Mouse (Mus musculus) hindbrain, embryonic 14.5 days (tissue): ENCODE data around the gene Psmb6. TPM values are rescaled to one million over a fixed set of nuclear protein-coding genes. Genes with fewer than 3 reads are reported as not detected.

ENCODE experiments used
- ATAC-seq: fragments of 200-750 bp; cut with Nextera tagmentation; 2 replicates; pipeline ENCODE4 v1.8.0; 2017; ENCODE audit warnings: moderate number of reproducible peaks, mild to moderate bottlenecking, moderate TSS enrichment, moderate library complexity; ENCODE audit not compliant: low FRiP score
- DNase-seq: peaks from one replicate; pipeline ENCODE4 v3.0.0-alpha.2; 2015; ENCODE audit warnings: low spot score
- H3K27ac ChIP-seq: fragments of 300-500 bp; sonication (generic); 2 replicates; pipeline ENCODE4 v1.5.1; 2014; ENCODE audit warnings: mild to moderate bottlenecking, moderate library complexity
- H3K27me3 ChIP-seq: fragments of 300-500 bp; sonication (generic); 2 replicates; pipeline ENCODE4 v1.6.1; 2014; ENCODE audit warnings: mild to moderate bottlenecking, low read length, mixed read lengths; ENCODE audit not compliant: control insufficient read depth, insufficient read depth
- H3K36me3 ChIP-seq: fragments of 300-500 bp; sonication (generic); replicated peaks from 2 replicates; pipeline ENCODE4 v1.6.1; 2014; ENCODE audit not compliant: control insufficient read depth, insufficient read depth
- H3K4me1 ChIP-seq: fragments of 300-500 bp; sonication (generic); replicated peaks from 2 replicates; pipeline ENCODE4 v1.6.1; 2014; ENCODE audit warnings: antibody characterized with exemption, low read length, mixed read lengths; ENCODE audit not compliant: control insufficient read depth, insufficient read depth
- H3K4me2 ChIP-seq: fragments of 300-500 bp; sonication (generic); replicated peaks from 2 replicates; pipeline ENCODE4 v1.6.1; 2014; ENCODE audit warnings: mild to moderate bottlenecking, moderate library complexity
- H3K4me3 ChIP-seq: fragments of 300-500 bp; sonication (generic); replicated peaks from 2 replicates; pipeline ENCODE4 v1.5.1; 2014; ENCODE audit warnings: mild to moderate bottlenecking, low read length
- H3K9ac ChIP-seq: fragments of 300-500 bp; sonication (generic); 2 replicates; pipeline ENCODE4 v1.6.1; 2014
- H3K9me3 ChIP-seq: fragments of 300-500 bp; sonication (generic); 2 replicates; pipeline ENCODE4 v1.6.1; 2016; ENCODE audit warnings: low read length; ENCODE audit not compliant: control insufficient read depth
- WGBS: fragments of 180-500 bp; shearing (Covaris S2); extraction: QIAGEN DNeasy Blood & Tissue Kit; methylation state at CpG from one replicate; pipeline ENCODE4 v1.1.7; 2014; 5-methylcytosine and 5-hydroxymethylcytosine counted together
- polyA plus RNA-seq: library from polyadenylated mRNA; unstranded; fragments of >200 nt; fragmentation: Nextera tagmentation; extraction: Ambion mirVana; gene quantifications from 2 replicates; pipeline ENCODE4 v1.2.1, GENCODE M21; 2014

Gene Psmb6
- polyA plus RNA-seq = 747 and 789 TPM in 2 replicates

- Histone ChIP-seq H3K4me1 (peaks cover 7% of the 10 kb centered on the region), H3K36me3 (peaks cover 31% of the 10 kb centered on the region), H3K4me2 (peak within 1 kb of the TSS; percentile 85), H3K27me3 (no peaks in the 10 kb centered on the region), H3K4me3 (peak within 1 kb of the TSS; percentile 58), H3K9me3 (no peaks in the 10 kb centered on the region), H3K27ac (peak within 1 kb of the TSS; percentile 49), H3K9ac (peak within 1 kb of the TSS; percentile 68)
- ATAC-seq (peak; percentile 94), DNase-seq (peak; percentile 93)
- under 1% methylated on average over 25 of the region's 26 CpGs for WGBS
Measured at GRCm38 (mm10) chr11:70525184-70525678, at the start of gene Psmb6. Gene Psmb6, plus strand, starts transcription at chr11:70525367.

- no peaks in the 10 kb centered on the region for H3K9me3 ChIP-seq
- no peaks in the 10 kb centered on the region for H3K27me3 ChIP-seq
- H3K9ac ChIP-seq = no peak overlapping the region
- DNase-seq (no peak), ATAC-seq (no peak)
- WGBS = 57% methylated on average over 2 of the region's 2 CpGs
- no peaks in the 10 kb centered on the region for H3K36me3 ChIP-seq
- H3K27ac ChIP-seq = no peak overlapping the region
- no peak overlapping the region for H3K4me3 ChIP-seq
- H3K4me2 ChIP-seq = no peak overlapping the region
- H3K4me1 ChIP-seq = no peaks in the 10 kb centered on the region
Measured at GRCm38 (mm10) chr11:70485498-70485897, 39.7 kb upstream of the Psmb6 start.

- no peaks in the 10 kb centered on the region for H3K27me3 ChIP-seq
- no peak overlapping the region for H3K27ac ChIP-seq
- 0 out of 2 replicates have a peak, but pooled peaks cover 3% of the 10 kb centered on the region for H3K9me3 ChIP-seq
- H3K4me1 ChIP-seq = no peaks in the 10 kb centered on the region
- H3K4me3 ChIP-seq = no peak overlapping the region
- H3K9ac ChIP-seq = no peak overlapping the region
- no peaks in the 10 kb centered on the region for H3K36me3 ChIP-seq
- 44% methylated on average over 4 of the region's 4 CpGs for WGBS
- DNase-seq (no peak), ATAC-seq (no peak)
- H3K4me2 ChIP-seq = no peak overlapping the region
Measured at GRCm38 (mm10) chr11:70487816-70488215, 37.4 kb upstream of the Psmb6 start.

GRCm38 (mm10) chr11:70489138-70489537 lies 36.0 kb upstream of the Psmb6 start:
- ATAC-seq (no peak), DNase-seq (no peak)
- no peak overlapping the region for H3K4me3 ChIP-seq
- WGBS = 90% methylated on average over 3 of the region's 3 CpGs
- H3K27ac ChIP-seq = no peak overlapping the region
- no peaks in the 10 kb centered on the region for H3K27me3 ChIP-seq
- H3K9me3 ChIP-seq = 0 out of 2 replicates have a peak, but pooled peaks cover 3% of the 10 kb centered on the region
- H3K4me1 ChIP-seq = no peaks in the 10 kb centered on the region
- no peak overlapping the region for H3K4me2 ChIP-seq
- H3K9ac ChIP-seq = no peak overlapping the region
- no peaks in the 10 kb centered on the region for H3K36me3 ChIP-seq

- Histone ChIP-seq H3K9ac (no peak overlapping the region), H3K4me1 (no peaks in the 10 kb centered on the region), H3K36me3 (no peaks in the 10 kb centered on the region), H3K4me3 (no peak overlapping the region), H3K4me2 (no peak overlapping the region), H3K27ac (no peak overlapping the region), H3K27me3 (no peaks in the 10 kb centered on the region), H3K9me3 (0 out of 2 replicates have a peak, but pooled peaks cover 3% of the 10 kb centered on the region)
- WGBS = 92% methylated on average over 6 of the region's 6 CpGs
- no peak for DNase-seq
- ATAC-seq = no peak
Measured at GRCm38 (mm10) chr11:70489684-70490083, 35.5 kb upstream of the Psmb6 start.

GRCm38 (mm10) chr11:70499566-70500475 lies 25.3 kb upstream of the Psmb6 start:
- H3K9me3 ChIP-seq = no peaks in the 10 kb centered on the region
- no peak for ATAC-seq
- WGBS = 72% methylated on average over 14 of the region's 14 CpGs
- H3K4me3 ChIP-seq = no peak overlapping the region
- no peak overlapping the region for H3K27ac ChIP-seq
- H3K4me1 ChIP-seq = no peaks in the 10 kb centered on the region
- no peak for DNase-seq
- H3K4me2 ChIP-seq = no peak overlapping the region
- H3K36me3 ChIP-seq = no peaks in the 10 kb centered on the region
- no peaks in the 10 kb centered on the region for H3K27me3 ChIP-seq
- H3K9ac ChIP-seq = no peak overlapping the region

GRCm38 (mm10) chr11:70500476-70500812 lies 24.7 kb upstream of the Psmb6 start:
- no peaks in the 10 kb centered on the region for H3K36me3 ChIP-seq
- H3K4me1 ChIP-seq = no peaks in the 10 kb centered on the region
- no peak overlapping the region for H3K4me2 ChIP-seq
- WGBS = 93% methylated on average over 1 of the region's 1 CpGs
- ATAC-seq (no peak), DNase-seq (no peak)
- no peaks in the 10 kb centered on the region for H3K9me3 ChIP-seq
- H3K9ac ChIP-seq = no peak overlapping the region
- no peak overlapping the region for H3K4me3 ChIP-seq
- H3K27ac ChIP-seq = no peak overlapping the region
- H3K27me3 ChIP-seq = no peaks in the 10 kb centered on the region; the same call in 1 of the 2 replicates

- 66% methylated on average over 3 of the region's 3 CpGs for WGBS
- no peaks in the 10 kb centered on the region for H3K4me1 ChIP-seq
- no peak overlapping the region for H3K27ac ChIP-seq
- no peaks in the 10 kb centered on the region; the same call in 1 of the 2 replicates for H3K27me3 ChIP-seq
- ATAC-seq (no peak), DNase-seq (no peak)
- H3K4me3 ChIP-seq = no peak overlapping the region
- no peaks in the 10 kb centered on the region for H3K36me3 ChIP-seq
- H3K4me2 ChIP-seq = no peak overlapping the region
- H3K9me3 ChIP-seq = no peaks in the 10 kb centered on the region
- H3K9ac ChIP-seq = no peak overlapping the region
Measured at GRCm38 (mm10) chr11:70502018-70502417, 23.1 kb upstream of the Psmb6 start.

GRCm38 (mm10) chr11:70504970-70505369 lies 20.2 kb upstream of the Psmb6 start, which contains the start of gene Tm4sf5:
Gene Tm4sf5, plus strand, starts transcription at chr11:70505244.
- H3K27ac ChIP-seq = no peak within 1 kb of the TSS
- no peak within 1 kb of the TSS for H3K9ac ChIP-seq
- no peak within 1 kb of the TSS for H3K4me3 ChIP-seq
- 84% methylated on average over 9 of the region's 9 CpGs for WGBS
- DNase-seq = no peak
- H3K4me2 ChIP-seq = no peak within 1 kb of the TSS
- H3K27me3 ChIP-seq = peaks cover 4% of the 10 kb centered on the region
- H3K9me3 ChIP-seq = no peaks in the 10 kb centered on the region
- 0 out of 2 replicates have a peak, but pooled peaks cover 6% of the 10 kb centered on the region for H3K4me1 ChIP-seq
- H3K36me3 ChIP-seq = no peaks in the 10 kb centered on the region
- ATAC-seq = no peak
